Mouse (Mus musculus) liver, embryonic 16.5 days (tissue): ENCODE results near the gene Eid1. TPM values are rescaled to one million over a fixed set of nuclear protein-coding genes. Genes with fewer than 3 reads are reported as not detected.
A peak's percentile ranks its signal among the peaks of the same experiment; 100 is the strongest.

Source experiments
- ATAC-seq: fragments of 200-750 bp; cut with Nextera tagmentation; 2 replicates; pipeline ENCODE4 v1.8.0; 2017; ENCODE audit warnings: low read depth, mild to moderate bottlenecking, moderate number of reproducible peaks, moderate library complexity
- H3K27ac ChIP-seq: fragments of 300-500 bp; sonication (generic); 2 replicates; pipeline ENCODE4 v1.5.1; 2014; ENCODE audit warnings: mild to moderate bottlenecking, low read length
- H3K27me3 ChIP-seq: fragments of 300-500 bp; sonication (generic); 2 replicates; pipeline ENCODE4 v1.6.1; 2014; ENCODE audit warnings: low read depth, low read length, mixed read lengths; ENCODE audit not compliant: control insufficient read depth, insufficient read depth
- H3K36me3 ChIP-seq: fragments of 300-500 bp; sonication (generic); 2 replicates; pipeline ENCODE4 v1.6.1; 2014; ENCODE audit warnings: mild to moderate bottlenecking; ENCODE audit not compliant: control insufficient read depth, insufficient read depth
- H3K4me1 ChIP-seq: fragments of 300-500 bp; sonication (generic); 2 replicates; pipeline ENCODE4 v1.6.1; 2014; ENCODE audit warnings: low read depth, low read length, mixed read lengths; ENCODE audit not compliant: control insufficient read depth
- H3K4me2 ChIP-seq: fragments of 300-500 bp; sonication (generic); 2 replicates; pipeline ENCODE4 v1.6.1; 2014; ENCODE audit warnings: low read depth, low read length, mixed read lengths
- H3K4me3 ChIP-seq: fragments of 300-500 bp; sonication (generic); 2 replicates; pipeline ENCODE4 v1.5.1; 2014; ENCODE audit warnings: low read depth, mild to moderate bottlenecking, low read length
- H3K9ac ChIP-seq: fragments of 300-500 bp; sonication (generic); 2 replicates; pipeline ENCODE4 v1.6.1; 2014; ENCODE audit warnings: low read depth, low read length
- H3K9me3 ChIP-seq: fragments of 300-500 bp; sonication (generic); replicated peaks from 2 replicates; pipeline ENCODE4 v1.6.1; 2016; ENCODE audit warnings: low read length; ENCODE audit not compliant: control insufficient read depth
- WGBS: fragments of 180-500 bp; shearing (Covaris S2); extraction: QIAGEN DNeasy Blood & Tissue Kit; methylation state at CpG from one replicate; pipeline ENCODE4 v1.1.7; 2014; ENCODE audit not compliant: insufficient replicate concordance; 5-methylcytosine and 5-hydroxymethylcytosine counted together
- polyA plus RNA-seq: library from polyadenylated mRNA; unstranded; fragments of >200 nt; fragmentation: Nextera tagmentation; extraction: Ambion mirVana; gene quantifications from 2 replicates; pipeline ENCODE4 v1.2.1, GENCODE M21; 2015

Gene Eid1
- polyA plus RNA-seq, 1 experiment from 2014 or later, result 34.2 TPM

DNA sequence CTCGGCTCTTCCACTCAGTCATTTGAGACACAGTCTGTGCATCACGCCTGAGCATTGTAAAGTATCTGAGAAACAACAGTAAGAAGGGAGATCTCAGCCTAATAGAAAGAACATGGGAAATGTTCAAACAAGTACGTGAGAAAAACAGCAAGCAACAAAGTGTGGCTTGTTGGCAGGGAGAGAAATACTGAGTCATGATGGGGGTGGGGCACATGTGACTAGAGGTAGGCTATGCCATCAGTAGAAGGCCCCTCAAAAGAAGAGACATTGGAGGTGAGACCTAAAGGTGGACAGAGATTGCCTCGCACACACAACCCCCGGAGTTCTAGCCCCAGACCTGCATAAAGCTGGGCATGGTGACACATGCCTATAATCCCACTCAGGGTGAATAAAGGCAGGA lies 7.7 kb upstream of the Eid1 start:
- H3K36me3 ChIP-seq, result no peaks in the 10 kb centered on the region
- peak; percentile 40; the same call in 1 of the 2 replicates for ATAC-seq
- H3K27ac ChIP-seq, result peak overlapping the region; percentile 75
- no peak overlapping the region for H3K4me3 ChIP-seq
- no peaks in the 10 kb centered on the region for H3K9me3 ChIP-seq
- 70% methylated on average over 5 of the region's 5 CpGs for WGBS
- H3K27me3 ChIP-seq, result no peaks in the 10 kb centered on the region
- H3K4me2 ChIP-seq, result no peak overlapping the region
- H3K4me1 ChIP-seq, result peaks cover 64% of the 10 kb centered on the region
- no peak overlapping the region for H3K9ac ChIP-seq

- Histone ChIP-seq H3K4me1 (peaks cover 57% of the 10 kb centered on the region), H3K27me3 (no peaks in the 10 kb centered on the region), H3K4me3 (no peak overlapping the region), H3K4me2 (peak overlapping the region; percentile 30), H3K9me3 (no peaks in the 10 kb centered on the region), H3K9ac (no peak overlapping the region), H3K36me3 (no peaks in the 10 kb centered on the region), H3K27ac (peak overlapping the region; percentile 73)
- peak; percentile 90 for ATAC-seq
- 31% methylated on average over 4 of the region's 4 CpGs for WGBS
Observed at GRCm38 (mm10) chr2:125665909-125666308, 7.0 kb upstream of the Eid1 start.

DNA sequence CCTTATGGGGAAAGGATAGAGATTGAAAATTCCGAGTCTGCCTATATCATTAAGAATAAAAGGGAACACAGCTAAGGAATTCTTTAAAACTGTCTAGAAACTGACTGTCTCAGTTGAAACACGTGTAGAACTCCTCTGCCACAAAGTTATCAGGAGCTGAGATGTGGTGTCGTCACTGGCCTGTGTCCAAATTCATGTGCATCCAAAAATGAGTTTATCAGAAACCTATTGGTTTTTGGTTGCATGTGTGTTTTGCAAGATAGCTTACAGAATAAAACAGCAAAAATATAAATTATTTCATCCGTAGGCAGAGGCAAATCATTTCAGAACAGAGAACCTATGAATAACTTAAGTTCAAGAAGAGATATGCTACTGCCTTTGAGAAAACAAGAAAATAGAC lies 6.2 kb upstream of the Eid1 start:
- H3K4me2 ChIP-seq, result peak overlapping the region; percentile 49; the same call in 1 of the 2 replicates
- H3K4me1 ChIP-seq, result peaks cover 54% of the 10 kb centered on the region
- H3K9ac ChIP-seq, result no peak overlapping the region
- ATAC-seq, result peak; percentile 45
- H3K36me3 ChIP-seq, result no peaks in the 10 kb centered on the region
- no peaks in the 10 kb centered on the region for H3K27me3 ChIP-seq
- 23% methylated on average over 4 of the region's 4 CpGs for WGBS
- H3K27ac ChIP-seq, result peak overlapping the region; percentile 86
- no peak overlapping the region for H3K4me3 ChIP-seq
- H3K9me3 ChIP-seq, result no peaks in the 10 kb centered on the region

GRCm38 (mm10) chr2:125667184-125667583 lies 5.7 kb upstream of the Eid1 start:
- Histone ChIP-seq H3K4me1 (peaks cover 53% of the 10 kb centered on the region), H3K9ac (no peak overlapping the region), H3K9me3 (no peaks in the 10 kb centered on the region), H3K4me2 (peak overlapping the region; percentile 49), H3K27ac (peak overlapping the region; percentile 86), H3K36me3 (no peaks in the 10 kb centered on the region), H3K4me3 (0 out of 2 replicates have a peak overlapping the region, but pooled peaks have one; percentile 3), H3K27me3 (no peaks in the 10 kb centered on the region)
- WGBS, result 3% methylated on average over 5 of the region's 5 CpGs
- peak; percentile 76 for ATAC-seq

DNA sequence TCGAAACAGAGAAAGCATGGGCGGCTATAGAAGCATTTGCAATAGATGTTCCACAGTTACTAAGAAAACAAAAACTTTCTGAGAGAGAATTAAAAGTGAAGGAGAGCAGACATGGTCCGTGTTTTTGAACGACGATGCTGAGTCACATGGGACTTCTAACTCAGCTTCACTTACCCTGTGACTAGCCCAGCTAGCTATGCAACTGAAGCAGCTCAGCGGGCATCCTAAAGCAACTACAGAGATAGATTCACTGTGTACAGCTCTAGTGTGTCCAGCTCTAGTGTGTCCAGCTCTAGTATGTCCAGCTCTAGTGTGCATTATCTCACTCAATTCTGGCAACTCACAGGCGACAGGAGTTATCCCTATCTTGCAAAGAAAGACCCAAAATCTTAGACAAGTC lies 5.2 kb upstream of the Eid1 start:
- Histone ChIP-seq H3K27me3 (no peaks in the 10 kb centered on the region), H3K27ac (peak overlapping the region; percentile 86), H3K4me2 (peak overlapping the region; percentile 49), H3K4me1 (peaks cover 52% of the 10 kb centered on the region), H3K9ac (no peak overlapping the region), H3K36me3 (no peaks in the 10 kb centered on the region), H3K4me3 (no peak overlapping the region), H3K9me3 (no peaks in the 10 kb centered on the region)
- 56% methylated on average over 7 of the region's 7 CpGs for WGBS
- no peak for ATAC-seq

GRCm38 (mm10) chr2:125670846-125671245 lies 2.0 kb upstream of the Eid1 start:
- H3K36me3 ChIP-seq, result no peaks in the 10 kb centered on the region
- peaks cover 32% of the 10 kb centered on the region for H3K4me1 ChIP-seq
- H3K4me3 ChIP-seq, result no peak overlapping the region
- no peaks in the 10 kb centered on the region for H3K9me3 ChIP-seq
- no peaks in the 10 kb centered on the region for H3K27me3 ChIP-seq
- ATAC-seq, result no peak
- no peak overlapping the region for H3K4me2 ChIP-seq
- no peak overlapping the region for H3K27ac ChIP-seq
- no peak overlapping the region for H3K9ac ChIP-seq
- WGBS, result 35% methylated on average over 1 of the region's 1 CpGs

DNA sequence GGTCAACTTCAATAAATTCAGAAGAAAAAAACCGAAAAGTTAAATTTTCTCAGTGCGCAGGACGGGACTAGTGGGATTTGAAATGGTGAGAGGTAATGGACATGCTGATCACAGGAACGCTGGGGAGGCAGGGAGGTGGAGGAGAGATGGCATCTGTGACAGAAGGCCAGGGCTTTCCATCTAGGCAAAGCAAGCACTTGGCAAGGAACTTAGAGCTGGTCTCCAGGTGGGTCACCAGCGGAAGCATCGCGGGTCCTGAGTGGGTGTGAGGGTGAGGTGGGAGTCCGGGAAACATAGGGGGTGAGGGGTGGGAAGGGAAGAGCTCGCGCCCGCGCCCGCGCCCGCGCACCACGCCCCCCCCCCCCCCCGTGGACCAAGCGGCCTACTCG lies 333 bp upstream of the Eid1 start:
- no peaks in the 10 kb centered on the region for H3K36me3 ChIP-seq
- 19% methylated on average over 12 of the region's 20 CpGs for WGBS
- peak overlapping the region; percentile 80 for H3K9ac ChIP-seq
- H3K27me3 ChIP-seq, result no peaks in the 10 kb centered on the region
- H3K4me3 ChIP-seq, result peak overlapping the region; percentile 80
- H3K4me1 ChIP-seq, result peaks cover 20% of the 10 kb centered on the region
- H3K4me2 ChIP-seq, result peak overlapping the region; percentile 84
- ATAC-seq, result peak; percentile 25; the same call in 1 of the 2 replicates
- peak overlapping the region; percentile 93 for H3K27ac ChIP-seq
- no peaks in the 10 kb centered on the region for H3K9me3 ChIP-seq

GRCm38 (mm10) chr2:125681811-125682210 lies 8.9 kb downstream of the Eid1 start:
- no peak overlapping the region for H3K4me2 ChIP-seq
- H3K27ac ChIP-seq, result no peak overlapping the region
- ATAC-seq, result no peak
- H3K4me3 ChIP-seq, result no peak overlapping the region
- no peak overlapping the region for H3K9ac ChIP-seq
- 67% methylated on average over 9 of the region's 9 CpGs for WGBS
- no peaks in the 10 kb centered on the region for H3K9me3 ChIP-seq
- no peaks in the 10 kb centered on the region for H3K27me3 ChIP-seq
- H3K4me1 ChIP-seq, result no peaks in the 10 kb centered on the region
- no peaks in the 10 kb centered on the region for H3K36me3 ChIP-seq

GRCm38 (mm10) chr2:125683895-125684294 lies 11.0 kb downstream of the Eid1 start:
- H3K4me2 ChIP-seq, result no peak overlapping the region
- ATAC-seq, result no peak
- no peaks in the 10 kb centered on the region for H3K9me3 ChIP-seq

More at GRCm38 (mm10) chr2:125683895-125684294, 11.0 kb downstream of the Eid1 start:
- Histone ChIP-seq H3K27ac (no peak overlapping the region), H3K4me1 (no peaks in the 10 kb centered on the region), H3K27me3 (no peaks in the 10 kb centered on the region), H3K9ac (no peak overlapping the region), H3K4me3 (no peak overlapping the region), H3K36me3 (no peaks in the 10 kb centered on the region)
- WGBS, result 46% methylated on average over 7 of the region's 7 CpGs
